Mouse (Mus musculus): Measurements from ENCODE around the gene Ap5s1.

Ap5s1 gene

GRCm38 (mm10) chr2:131187602-131187922 lies 19.3 kb upstream of the Ap5s1 start:
- no peak for DNase-seq (ENCODE audit: low spot score)

- no peak for DNase-seq (ENCODE audit: low spot score)
Measured at GRCm38 (mm10) chr2:131188311-131188710, 18.6 kb upstream of the Ap5s1 start.

GRCm38 (mm10) chr2:131189521-131190309 lies 17.2 kb upstream of the Ap5s1 start:
- DNase-seq (ENCODE audit: low spot score) = no peak

- DNase-seq (ENCODE audit: low spot score) = no peak
Measured at GRCm38 (mm10) chr2:131190344-131191004, 16.4 kb upstream of the Ap5s1 start.

GRCm38 (mm10) chr2:131191005-131191390 lies 15.9 kb upstream of the Ap5s1 start:
- DNase-seq (ENCODE audit: low spot score) = no peak

GRCm38 (mm10) chr2:131196606-131197316 lies 10.1 kb upstream of the Ap5s1 start:
- no peak for DNase-seq (ENCODE audit: low spot score)

GRCm38 (mm10) chr2:131200710-131201109 lies 6.2 kb upstream of the Ap5s1 start:
- DNase-seq (ENCODE audit: low spot score) = no peak

GRCm38 (mm10) chr2:131201262-131201661 lies 5.6 kb upstream of the Ap5s1 start:
- no peak for DNase-seq (ENCODE audit: low spot score)

GRCm38 (mm10) chr2:131203816-131204409 lies 3.0 kb upstream of the Ap5s1 start:
- DNase-seq (ENCODE audit: low spot score) = no peak

- peak; percentile 88 for DNase-seq (ENCODE audit: low spot score)
Measured at GRCm38 (mm10) chr2:131204410-131204981, 2.4 kb upstream of the Ap5s1 start.

- DNase-seq (ENCODE audit: low spot score) = no peak
Measured at GRCm38 (mm10) chr2:131205521-131206182, 1.2 kb upstream of the Ap5s1 start.

GRCm38 (mm10) chr2:131208356-131208755 lies 1.5 kb downstream of the Ap5s1 start:
- DNase-seq (ENCODE audit: low spot score) = no peak

- no peak for DNase-seq (ENCODE audit: low spot score)
Measured at GRCm38 (mm10) chr2:131209125-131209795, 2.4 kb downstream of the Ap5s1 start.

- DNase-seq (ENCODE audit: low spot score) = peak; percentile 94
Measured at GRCm38 (mm10) chr2:131209969-131210792, 3.3 kb downstream of the Ap5s1 start.

- DNase-seq (ENCODE audit: low spot score) = no peak
Measured at GRCm38 (mm10) chr2:131211026-131211615, 4.2 kb downstream of the Ap5s1 start.

- DNase-seq (ENCODE audit: low spot score) = no peak
Measured at GRCm38 (mm10) chr2:131213773-131214172, 6.9 kb downstream of the Ap5s1 start.

GRCm38 (mm10) chr2:131215941-131216858 lies 9.3 kb downstream of the Ap5s1 start:
- no peak for DNase-seq (ENCODE audit: low spot score)

- DNase-seq (ENCODE audit: low spot score) = no peak
Measured at GRCm38 (mm10) chr2:131220030-131220429, 13.2 kb downstream of the Ap5s1 start.

All from left cerebral cortex, adult 11 months (tissue).